Mouse (Mus musculus): ENCODE measurements around the gene Litaf. TPM values are rescaled to one million over a fixed set of nuclear protein-coding genes. Genes with fewer than 3 reads are reported as not detected.

Gene Litaf
- polyA plus RNA-seq, 1 experiment: 17.6 TPM

DNA sequence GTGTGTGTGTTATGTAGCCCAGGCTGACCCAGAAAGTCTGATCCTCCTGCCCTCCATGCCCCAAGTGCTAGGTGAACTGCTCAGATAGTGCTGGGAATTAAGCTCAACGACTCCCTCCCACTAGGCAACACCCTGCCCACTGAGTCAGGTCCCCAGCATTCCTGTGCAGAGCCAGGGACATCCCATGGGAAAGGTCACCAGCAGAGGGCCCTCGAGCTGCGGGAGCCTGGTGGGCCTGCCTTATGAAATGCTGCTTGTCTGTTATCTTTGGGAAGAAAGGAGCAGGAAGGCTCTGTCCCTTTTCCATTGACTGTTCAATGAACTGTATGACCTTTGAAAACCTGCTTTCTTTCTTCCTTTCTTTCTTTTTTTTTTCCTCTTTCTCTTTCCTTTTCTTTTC lies 114.4 kb downstream of the Litaf start:
- H3K4me3 ChIP-seq (ENCODE audit: insufficient read depth, low read depth, low read length): no peak overlapping the region
- no peak overlapping the region for H3K27ac ChIP-seq (replicated peaks; ENCODE audit: low read depth, low read length)
- H3K4me1 ChIP-seq (ENCODE audit: control insufficient read depth, insufficient read depth, insufficient read length, low read length): no peaks in the 10 kb centered on the region; the same call in 1 of the 2 replicates

DNA sequence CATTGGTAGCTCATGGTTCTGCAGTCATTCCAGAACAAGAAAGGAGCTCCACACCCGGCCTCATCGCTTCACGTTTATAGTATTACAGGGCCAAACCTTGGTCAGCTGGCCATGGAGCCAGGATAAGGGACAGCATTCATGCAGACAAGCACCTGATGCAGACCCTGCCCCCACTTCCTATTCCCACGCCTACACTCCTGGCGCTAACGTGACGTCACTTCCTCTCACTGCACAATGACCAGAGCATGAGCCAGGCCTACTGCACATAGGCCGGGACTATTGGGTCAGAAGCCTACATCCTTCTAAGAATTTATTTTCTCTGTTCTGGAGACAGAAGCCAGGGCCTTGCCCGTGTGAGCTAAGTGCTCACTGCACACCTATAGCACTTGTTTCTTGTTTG lies 115.4 kb downstream of the Litaf start:
- Histone ChIP-seq H3K27ac (replicated peaks; ENCODE audit: low read depth, low read length) (no peak overlapping the region; the same call in 1 of the 2 replicates), H3K4me3 (ENCODE audit: insufficient read depth, low read depth, low read length) (no peak overlapping the region), H3K4me1 (ENCODE audit: control insufficient read depth, insufficient read depth, insufficient read length, low read length) (no peaks in the 10 kb centered on the region; the same call in 1 of the 2 replicates)

DNA sequence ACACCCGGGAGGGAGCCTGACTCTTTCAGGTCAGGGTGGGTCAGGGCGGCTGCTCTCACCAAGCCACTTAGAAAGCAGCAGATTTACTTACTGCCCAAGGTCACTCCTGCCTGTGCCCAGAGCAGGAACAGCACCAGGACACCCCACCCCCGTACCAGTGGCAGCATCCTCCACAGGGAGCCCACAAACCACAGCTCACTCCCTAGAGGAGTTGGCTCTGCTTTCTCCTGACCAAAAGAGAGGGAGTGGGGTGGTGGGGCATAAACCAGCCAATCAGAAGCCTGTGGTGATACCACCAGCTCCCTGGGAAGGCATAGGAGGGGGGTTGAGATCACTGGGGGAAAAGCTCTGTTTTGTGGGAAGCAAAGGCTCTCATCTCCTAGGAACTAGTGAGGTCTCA lies 118.2 kb downstream of the Litaf start:
- no peak overlapping the region for H3K27ac ChIP-seq (replicated peaks; ENCODE audit: low read depth, low read length)
- no peak overlapping the region for H3K4me3 ChIP-seq (ENCODE audit: insufficient read depth, low read depth, low read length)
- no peaks in the 10 kb centered on the region; the same call in 1 of the 2 replicates for H3K4me1 ChIP-seq (ENCODE audit: control insufficient read depth, insufficient read depth, insufficient read length, low read length)

DNA sequence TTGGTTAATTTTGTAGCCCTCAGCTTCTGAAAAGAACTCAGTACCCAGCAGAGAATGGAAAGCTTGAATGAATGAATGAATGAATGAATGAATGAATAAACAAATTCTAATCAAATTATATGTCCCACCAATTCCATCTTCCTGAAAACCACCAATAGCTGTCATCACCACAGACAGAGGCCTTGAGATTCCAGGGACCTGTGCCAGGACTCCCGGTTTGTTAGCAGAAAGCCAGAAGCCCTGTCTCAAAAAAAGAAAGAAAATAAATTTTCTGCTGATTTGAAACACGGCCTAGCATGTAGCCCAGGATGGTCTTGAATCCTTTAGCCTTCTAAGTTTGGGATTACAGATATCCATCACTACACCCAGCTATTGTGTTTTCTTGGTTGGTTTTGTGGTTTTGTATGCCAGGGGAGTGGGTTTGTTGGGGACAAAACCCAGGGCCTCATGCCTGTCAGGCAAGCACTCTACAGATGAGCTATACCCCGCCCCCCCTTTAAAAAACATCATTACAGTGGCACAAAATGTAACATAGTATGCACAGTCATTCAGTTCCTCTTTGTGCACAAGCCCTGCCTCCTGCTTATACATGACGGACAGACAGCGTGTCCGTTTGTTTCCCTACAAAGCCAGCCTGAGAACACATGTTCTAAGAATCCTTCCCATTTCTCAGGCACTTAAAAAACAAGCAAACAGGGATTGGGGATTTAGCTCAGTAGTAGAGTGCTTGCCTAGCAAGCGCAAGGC lies 120.4 kb downstream of the Litaf start:
- Histone ChIP-seq H3K27ac (replicated peaks; ENCODE audit: low read depth, low read length) (no peak overlapping the region), H3K4me1 (ENCODE audit: control insufficient read depth, insufficient read depth, insufficient read length, low read length) (no peaks in the 10 kb centered on the region; the same call in 1 of the 2 replicates), H3K4me3 (ENCODE audit: insufficient read depth, low read depth, low read length) (no peak overlapping the region)

DNA sequence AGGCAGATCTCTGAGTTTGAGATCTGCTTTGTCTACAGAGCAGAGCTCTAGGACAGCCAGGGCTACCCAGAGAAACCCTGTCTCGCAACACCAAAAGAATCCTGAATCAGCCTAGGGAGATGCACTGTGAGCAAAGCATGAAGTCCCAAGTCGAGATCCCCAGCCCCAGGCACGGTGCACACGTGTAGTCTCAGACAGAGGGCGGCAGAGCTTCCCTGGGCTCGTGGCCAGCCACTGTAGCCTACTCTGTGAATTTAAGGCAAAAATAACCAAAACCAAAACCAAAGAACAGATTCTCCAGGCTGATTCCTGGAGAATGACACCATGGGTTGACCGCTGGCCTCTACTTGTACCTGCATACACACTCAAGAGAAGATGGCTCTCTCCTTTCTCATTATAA lies 121.4 kb downstream of the Litaf start:
- no peak overlapping the region for H3K4me3 ChIP-seq (ENCODE audit: insufficient read depth, low read depth, low read length)
- H3K4me1 ChIP-seq (ENCODE audit: control insufficient read depth, insufficient read depth, insufficient read length, low read length): no peaks in the 10 kb centered on the region
- H3K27ac ChIP-seq (replicated peaks; ENCODE audit: low read depth, low read length): no peak overlapping the region

DNA sequence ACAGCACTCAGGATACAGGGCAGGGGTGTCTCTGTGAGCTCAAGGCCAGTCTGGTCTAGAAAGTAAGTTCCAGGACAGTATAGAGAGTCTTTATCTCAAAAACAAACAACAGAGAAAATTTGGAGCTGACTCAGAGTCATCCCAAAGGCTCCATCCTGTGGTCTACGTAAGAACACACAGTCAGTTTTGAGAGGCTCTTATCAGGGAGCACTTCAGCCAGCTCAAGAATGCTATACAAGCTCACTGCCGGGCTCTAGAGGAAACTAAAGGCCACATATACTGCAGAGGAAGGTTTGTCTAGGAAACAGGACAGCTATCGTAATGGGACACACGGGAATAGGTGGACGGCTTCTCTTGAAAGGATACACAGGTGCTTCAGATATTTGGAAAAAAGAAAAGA lies 122.7 kb downstream of the Litaf start:
- no peak overlapping the region for H3K4me3 ChIP-seq (ENCODE audit: insufficient read depth, low read depth, low read length)
- H3K4me1 ChIP-seq (ENCODE audit: control insufficient read depth, insufficient read depth, insufficient read length, low read length): no peaks in the 10 kb centered on the region
- no peak overlapping the region for H3K27ac ChIP-seq (replicated peaks; ENCODE audit: low read depth, low read length)

DNA sequence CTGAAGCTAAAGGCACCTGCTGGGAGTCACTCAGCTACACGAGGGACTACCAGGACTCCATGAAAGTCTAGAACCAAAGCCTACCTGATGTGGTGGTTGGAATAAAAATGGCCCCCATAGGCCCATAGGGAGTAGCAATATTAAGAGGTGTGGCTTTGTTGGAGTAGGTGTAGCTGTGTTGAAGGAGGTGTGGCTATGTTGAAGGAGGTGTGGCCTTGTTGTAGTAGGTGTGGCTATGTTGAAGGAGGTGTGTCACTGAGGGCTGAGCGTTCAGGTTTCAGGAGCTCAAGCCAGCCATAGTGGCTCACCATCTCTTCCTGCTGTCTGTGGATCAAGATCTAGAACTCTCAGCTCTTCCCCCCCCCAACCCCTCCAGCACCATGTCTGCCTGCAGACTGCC lies 125.3 kb downstream of the Litaf start:
- H3K27ac ChIP-seq (replicated peaks; ENCODE audit: low read depth, low read length): no peak overlapping the region
- no peak overlapping the region for H3K4me3 ChIP-seq (ENCODE audit: insufficient read depth, low read depth, low read length)
- H3K4me1 ChIP-seq (ENCODE audit: control insufficient read depth, insufficient read depth, insufficient read length, low read length): no peaks in the 10 kb centered on the region

DNA sequence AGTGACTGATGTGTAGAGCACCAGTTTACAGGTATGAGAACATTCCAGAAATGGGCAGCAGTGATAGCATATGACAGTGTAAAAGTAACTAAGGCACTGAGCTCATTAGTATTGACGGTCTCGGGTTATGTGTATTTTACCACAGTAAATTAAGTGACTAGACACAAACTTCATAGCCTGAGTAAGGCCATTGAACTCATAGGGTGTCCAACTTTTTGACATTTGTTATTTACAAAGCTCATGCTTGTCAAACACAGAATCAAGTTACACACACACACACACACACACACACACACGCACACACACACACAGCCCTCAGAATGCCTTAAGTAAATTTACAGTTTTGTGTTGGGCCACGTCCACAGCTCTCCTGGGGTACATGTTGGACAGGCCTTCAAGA lies 126.0 kb downstream of the Litaf start:
- Histone ChIP-seq H3K4me1 (ENCODE audit: control insufficient read depth, insufficient read depth, insufficient read length, low read length) (no peaks in the 10 kb centered on the region), H3K27ac (replicated peaks; ENCODE audit: low read depth, low read length) (no peak overlapping the region), H3K4me3 (ENCODE audit: insufficient read depth, low read depth, low read length) (no peak overlapping the region)

DNA sequence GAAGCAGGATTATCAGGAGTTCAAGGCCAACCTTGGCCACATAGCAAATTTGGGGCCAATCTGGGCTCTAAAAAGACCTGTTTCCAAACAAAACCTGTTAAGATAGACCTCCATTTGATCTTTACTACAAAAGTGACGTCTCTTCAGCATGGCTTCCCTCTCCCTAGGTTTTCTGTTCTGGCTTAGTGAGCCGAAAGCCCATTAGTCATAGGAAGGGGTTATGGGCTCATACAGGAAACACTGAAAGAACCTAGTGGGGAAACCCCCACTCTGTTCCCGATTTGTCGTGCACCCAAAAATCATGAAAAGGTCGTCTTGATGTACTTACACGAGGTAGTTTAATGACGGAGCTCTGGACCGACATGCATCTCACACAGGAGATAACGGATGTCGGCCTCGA lies 128.5 kb downstream of the Litaf start:
- no peak overlapping the region for H3K27ac ChIP-seq (replicated peaks; ENCODE audit: low read depth, low read length)
- H3K4me3 ChIP-seq (ENCODE audit: insufficient read depth, low read depth, low read length): no peak overlapping the region
- no peaks in the 10 kb centered on the region for H3K4me1 ChIP-seq (ENCODE audit: control insufficient read depth, insufficient read depth, insufficient read length, low read length)

DNA sequence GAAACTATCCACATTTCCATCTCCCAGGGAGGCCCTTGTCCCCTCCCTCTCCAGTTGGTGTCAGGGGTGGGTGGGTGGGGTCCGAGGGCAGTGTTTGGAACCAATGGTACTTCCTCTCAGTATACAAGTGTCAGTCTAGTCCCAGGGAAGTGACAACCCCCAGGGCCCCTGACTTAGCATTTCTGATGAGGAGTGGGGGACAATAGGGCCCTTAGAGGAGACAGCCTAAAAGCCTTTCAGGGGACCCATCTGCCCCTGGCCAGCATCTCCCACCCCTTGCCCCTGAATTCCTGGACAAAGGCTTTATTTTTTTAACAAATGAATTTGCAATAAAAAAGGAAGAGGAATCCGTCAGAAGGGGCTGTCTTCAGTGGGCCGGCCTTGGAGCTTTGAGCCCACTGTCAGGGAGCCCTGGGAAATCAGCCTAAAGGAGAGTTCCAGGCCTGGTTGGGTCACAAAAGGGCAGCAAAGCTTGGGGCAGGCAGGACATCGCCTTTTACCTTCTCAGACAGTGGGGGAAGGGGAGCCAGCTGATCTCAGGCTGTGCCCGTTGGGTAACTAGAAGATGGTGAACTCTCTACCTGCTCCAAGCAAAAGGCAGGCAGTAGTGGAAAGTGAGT lies 129.1 kb downstream of the Litaf start:
- no peak overlapping the region for H3K27ac ChIP-seq (replicated peaks; ENCODE audit: low read depth, low read length)
- H3K4me1 ChIP-seq (ENCODE audit: control insufficient read depth, insufficient read depth, insufficient read length, low read length): no peaks in the 10 kb centered on the region
- no peak overlapping the region for H3K4me3 ChIP-seq (ENCODE audit: insufficient read depth, low read depth, low read length)

DNA sequence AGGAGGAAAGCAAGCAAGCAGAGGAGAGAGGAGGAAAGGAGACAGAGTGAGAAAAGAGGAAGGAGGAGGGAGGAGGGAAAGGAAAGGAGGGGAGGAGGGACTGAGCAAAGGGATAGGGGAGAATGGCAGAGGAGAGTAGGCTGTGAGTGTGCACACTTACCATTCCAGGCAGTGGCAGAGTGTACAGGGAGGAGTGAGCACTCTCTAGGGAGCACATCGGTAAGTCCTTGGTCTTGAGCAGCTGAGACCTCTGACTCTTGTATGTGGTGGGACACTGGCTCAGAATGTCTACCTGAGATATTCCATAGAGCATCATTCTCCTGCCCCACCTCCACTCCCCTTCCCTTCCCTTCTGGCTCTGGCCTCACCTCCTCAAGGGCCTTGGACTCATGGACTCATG lies 131.9 kb downstream of the Litaf start:
- H3K4me1 ChIP-seq (ENCODE audit: control insufficient read depth, insufficient read depth, insufficient read length, low read length): no peaks in the 10 kb centered on the region
- H3K27ac ChIP-seq (replicated peaks; ENCODE audit: low read depth, low read length): no peak overlapping the region
- H3K4me3 ChIP-seq (ENCODE audit: insufficient read depth, low read depth, low read length): no peak overlapping the region

DNA sequence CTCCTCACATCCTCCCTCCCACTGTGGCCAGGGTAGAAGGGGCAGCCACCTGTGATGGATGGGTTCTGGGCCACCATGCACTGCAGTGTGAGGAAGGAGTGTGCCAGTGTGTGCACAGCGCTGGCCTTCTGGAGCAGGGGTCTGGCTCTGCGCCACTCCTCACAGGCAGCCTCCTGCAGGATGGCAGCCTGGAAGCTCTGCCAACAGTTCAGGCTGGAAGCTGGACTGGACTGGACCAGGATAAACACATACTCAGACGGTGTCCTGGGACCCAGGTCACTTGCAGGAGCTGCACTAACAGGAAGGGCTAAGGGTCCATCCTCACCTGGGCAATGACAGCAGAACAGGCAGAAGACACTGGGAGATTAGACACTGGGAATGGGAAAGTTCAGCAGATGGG lies 132.6 kb downstream of the Litaf start:
- Histone ChIP-seq H3K4me3 (ENCODE audit: insufficient read depth, low read depth, low read length) (no peak overlapping the region), H3K4me1 (ENCODE audit: control insufficient read depth, insufficient read depth, insufficient read length, low read length) (no peaks in the 10 kb centered on the region), H3K27ac (replicated peaks; ENCODE audit: low read depth, low read length) (no peak overlapping the region)

DNA sequence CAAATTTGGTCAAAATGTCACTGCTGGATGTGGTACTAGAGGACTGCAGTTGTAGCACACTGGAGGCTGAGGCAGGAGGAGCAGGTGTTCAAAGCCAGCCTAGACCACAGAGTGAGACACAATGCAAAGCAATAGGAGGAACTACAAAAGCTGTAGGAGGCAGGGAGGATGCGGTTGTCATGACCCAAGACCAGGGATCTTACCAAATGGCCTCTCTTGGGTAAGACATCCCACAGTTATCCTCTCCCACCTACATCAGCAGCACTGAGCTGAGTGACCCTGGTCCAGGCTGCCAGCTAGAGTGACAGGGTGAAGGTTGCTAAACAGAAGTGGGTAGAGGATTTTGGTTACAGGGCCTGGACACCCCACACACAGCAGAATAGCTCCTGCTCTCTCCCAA lies 138.9 kb downstream of the Litaf start:
- no peaks in the 10 kb centered on the region for H3K4me1 ChIP-seq (ENCODE audit: control insufficient read depth, insufficient read depth, insufficient read length, low read length)

DNA sequence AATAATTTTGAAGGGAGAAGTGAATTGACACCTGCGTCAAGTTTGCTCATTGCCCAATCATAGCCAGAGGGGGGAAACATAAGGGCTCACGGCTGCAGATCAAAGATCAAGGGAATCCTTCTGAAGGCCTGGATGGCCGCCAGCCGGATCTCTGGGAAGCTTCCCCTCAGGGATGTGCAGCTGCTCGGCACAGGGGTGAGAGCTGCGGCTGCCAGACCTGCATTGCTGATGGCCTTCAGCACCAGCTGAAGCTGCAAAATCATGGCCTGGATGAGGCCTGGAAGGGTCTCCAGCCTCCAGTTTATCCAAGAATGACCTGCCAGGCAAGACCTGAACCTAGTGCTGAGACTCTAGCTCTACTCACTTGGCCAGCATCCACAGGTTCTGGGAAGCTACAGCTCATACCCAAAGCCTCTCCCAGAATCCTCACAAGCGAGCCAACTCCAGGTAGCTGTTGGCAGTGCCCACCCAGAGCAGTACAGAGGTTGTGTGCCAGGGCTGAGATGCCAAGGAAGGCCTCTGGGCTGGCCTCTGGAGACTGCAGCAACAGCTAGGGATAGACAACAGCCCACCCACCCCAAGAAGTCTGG lies 140.3 kb downstream of the Litaf start:
- Histone ChIP-seq H3K27ac (replicated peaks; ENCODE audit: low read depth, low read length) (no peak overlapping the region), H3K4me3 (ENCODE audit: insufficient read depth, low read depth, low read length) (no peak overlapping the region), H3K4me1 (ENCODE audit: control insufficient read depth, insufficient read depth, insufficient read length, low read length) (no peaks in the 10 kb centered on the region)

More for the DNA sequence above, 138.9 kb downstream of the Litaf start:
- no peak overlapping the region for H3K27ac ChIP-seq (replicated peaks; ENCODE audit: low read depth, low read length)
- H3K4me3 ChIP-seq (ENCODE audit: insufficient read depth, low read depth, low read length): no peak overlapping the region

DNA sequence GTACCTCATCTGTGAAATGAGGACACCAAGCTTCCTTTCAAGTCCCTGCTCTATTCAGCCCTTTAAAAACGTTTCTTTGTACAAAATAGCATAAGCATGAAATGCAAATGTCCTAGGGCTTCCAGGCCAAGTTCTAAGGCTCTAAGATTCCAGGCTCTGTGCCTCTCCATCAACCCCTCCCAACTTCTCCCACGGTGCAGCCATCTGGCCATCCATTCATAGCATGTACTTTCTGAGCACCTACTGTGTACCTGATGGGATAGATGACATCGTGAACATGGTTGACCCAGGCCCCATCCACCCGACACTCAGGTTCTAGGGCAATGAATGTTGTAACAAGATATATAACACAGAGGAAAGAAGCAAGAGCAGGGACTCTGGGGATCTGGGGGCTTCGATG lies 142.4 kb downstream of the Litaf start:
- Histone ChIP-seq H3K27ac (replicated peaks; ENCODE audit: low read depth, low read length) (no peak overlapping the region), H3K4me1 (ENCODE audit: control insufficient read depth, insufficient read depth, insufficient read length, low read length) (no peaks in the 10 kb centered on the region), H3K4me3 (ENCODE audit: insufficient read depth, low read depth, low read length) (no peak overlapping the region)

DNA sequence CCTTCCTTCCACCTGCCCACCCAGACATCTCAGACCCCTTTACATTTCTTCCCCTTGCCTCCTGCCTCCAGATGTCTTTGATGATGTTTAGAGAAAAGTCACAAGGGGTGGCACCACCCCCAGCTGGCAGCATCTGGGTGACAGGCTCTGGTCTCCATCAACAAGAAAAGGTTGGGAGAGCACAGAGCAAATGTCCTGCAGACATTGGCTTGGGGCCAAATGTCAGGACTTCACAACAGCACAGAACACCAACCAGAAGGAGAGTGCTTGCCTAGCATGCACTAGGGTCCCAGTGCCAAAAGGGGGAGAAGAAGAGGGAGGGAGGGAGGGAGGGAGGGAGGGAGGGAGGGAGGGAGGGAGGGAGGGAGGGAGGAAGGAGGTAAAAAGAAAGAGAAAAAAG lies 146.1 kb downstream of the Litaf start:
- Histone ChIP-seq H3K4me3 (ENCODE audit: insufficient read depth, low read depth, low read length) (no peak overlapping the region), H3K27ac (replicated peaks; ENCODE audit: low read depth, low read length) (no peak overlapping the region), H3K4me1 (ENCODE audit: control insufficient read depth, insufficient read depth, insufficient read length, low read length) (no peaks in the 10 kb centered on the region)

Measured in brown adipose tissue, adult 24 weeks (tissue).